Mouse (Mus musculus): ENCODE results near the gene Ttll11. TPM values are rescaled to one million over a fixed set of nuclear protein-coding genes. Genes with fewer than 3 reads are reported as not detected.

Gene Ttll11
- polyA plus RNA-seq, 1 experiment, result 4.1 TPM

DNA sequence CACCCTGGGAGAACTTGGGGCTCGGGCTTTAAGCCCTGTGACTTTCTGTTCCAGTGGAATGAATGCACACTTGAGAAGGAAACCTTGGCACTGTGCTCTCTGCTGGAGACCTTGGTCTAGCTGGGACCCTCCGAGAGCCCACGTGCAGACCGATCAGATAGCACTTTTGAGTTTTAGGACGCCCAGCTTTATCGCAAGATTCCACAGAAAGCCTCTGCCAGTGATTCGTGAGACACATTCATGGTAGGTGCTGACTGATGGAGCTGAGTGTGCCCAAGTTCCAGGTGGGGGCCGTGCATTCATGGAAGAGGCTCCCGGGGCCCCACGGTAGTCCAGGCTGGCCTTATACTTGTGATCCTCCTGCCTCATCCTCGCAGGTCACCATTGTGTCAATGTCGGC, 210.3 kb downstream of the Ttll11 start:
- no peak overlapping the region for H3K27ac ChIP-seq (ENCODE audit: control insufficient read depth, insufficient read depth, low read depth, low read length, poor library complexity)
- H3K4me1 ChIP-seq (ENCODE audit: control insufficient read depth, insufficient read depth, low read length), result no peaks in the 10 kb centered on the region
- no peak for TF ChIP-seq CTCF (IDR thresholded peaks at IDR 0.05; ENCODE audit: control insufficient read depth, insufficient read depth, low read length)
- no peak for TF ChIP-seq POLR2A (IDR thresholded peaks at IDR 0.05; ENCODE audit: borderline replicate concordance, control insufficient read depth, low read depth, low read length)
- H3K4me3 ChIP-seq (replicated peaks; ENCODE audit: control insufficient read depth, low read depth, low read length), result no peak overlapping the region
- WGBS, result 87% methylated on average over 12 of the region's 12 CpGs

DNA sequence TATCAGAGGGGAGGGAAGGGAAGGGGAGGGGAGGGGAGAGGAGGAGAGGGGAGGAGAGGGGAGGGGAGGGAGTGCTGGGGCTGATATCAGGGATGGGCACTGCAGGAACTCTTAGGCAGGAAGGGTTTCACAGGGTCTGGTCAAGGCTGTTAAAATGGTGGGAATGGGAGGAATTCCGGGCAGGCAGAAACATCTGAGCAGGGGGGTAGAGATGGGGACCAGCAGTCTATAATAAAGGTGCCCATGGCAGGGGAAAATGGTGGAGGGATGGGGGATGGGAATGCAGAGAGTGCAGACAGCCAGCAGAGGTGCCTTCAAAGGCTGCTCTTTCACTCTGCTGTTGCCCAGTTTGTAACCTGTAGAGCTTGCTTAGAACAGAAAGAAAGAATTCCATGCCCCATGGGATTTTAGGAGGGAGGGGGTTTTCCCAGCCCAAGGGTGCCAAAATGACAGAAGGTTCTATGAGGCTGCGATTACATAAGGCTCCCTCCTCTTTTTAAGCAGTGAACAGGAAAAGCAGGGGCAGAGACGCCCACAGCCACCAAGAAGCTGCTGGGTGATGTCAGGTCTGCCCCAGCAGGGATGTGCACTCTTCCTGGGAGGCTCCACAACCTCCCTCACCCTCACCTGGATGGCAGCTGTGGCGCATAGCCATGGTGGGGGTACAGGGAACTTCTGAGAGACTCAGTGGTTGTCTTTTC, 211.0 kb downstream of the Ttll11 start:
- Histone ChIP-seq H3K27ac (ENCODE audit: control insufficient read depth, insufficient read depth, low read depth, low read length, poor library complexity) (no peak overlapping the region), H3K4me1 (ENCODE audit: control insufficient read depth, insufficient read depth, low read length) (no peaks in the 10 kb centered on the region), H3K4me3 (replicated peaks; ENCODE audit: control insufficient read depth, low read depth, low read length) (no peak overlapping the region)
- 26% methylated on average over 4 of the region's 4 CpGs for WGBS
- TF ChIP-seq POLR2A (IDR thresholded peaks at IDR 0.05; ENCODE audit: borderline replicate concordance, control insufficient read depth, low read depth, low read length) (no peak), CTCF (IDR thresholded peaks at IDR 0.05; ENCODE audit: control insufficient read depth, insufficient read depth, low read length) (no peak)

DNA sequence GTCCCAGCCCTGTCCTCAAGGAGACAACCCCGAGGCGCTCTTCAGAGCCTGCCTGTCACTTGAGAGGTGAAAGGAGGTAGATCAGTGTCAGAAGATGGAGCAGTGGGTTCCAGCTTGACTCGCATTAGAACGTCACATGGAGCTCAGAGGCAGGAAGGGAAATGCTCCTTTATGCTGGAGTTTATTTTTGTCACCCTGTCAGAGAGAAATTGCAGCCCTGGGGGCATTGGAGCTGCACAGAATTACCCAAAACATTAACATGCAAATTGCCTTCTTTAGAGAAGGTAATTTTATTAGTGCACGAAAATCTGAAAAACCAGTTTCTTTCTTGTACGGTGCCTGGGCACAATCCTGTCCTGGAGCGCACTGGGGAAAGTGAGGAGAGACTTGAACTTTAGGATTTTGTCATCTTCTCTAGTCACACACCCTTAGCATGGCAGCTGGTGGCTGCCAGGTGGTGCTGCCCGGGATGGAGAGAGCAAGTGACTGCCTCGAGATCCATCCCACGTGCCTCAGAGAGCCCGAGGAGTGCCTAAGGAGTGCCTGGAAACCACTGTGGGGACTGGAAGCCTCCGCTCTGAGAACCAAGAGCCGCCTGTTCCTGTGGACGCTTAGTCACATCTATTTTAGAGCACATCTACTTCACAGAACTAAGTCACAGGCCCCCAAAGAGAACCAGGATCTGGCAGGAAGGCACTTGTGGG, 211.7 kb downstream of the Ttll11 start:
- Histone ChIP-seq H3K4me3 (replicated peaks; ENCODE audit: control insufficient read depth, low read depth, low read length) (no peak overlapping the region), H3K27ac (ENCODE audit: control insufficient read depth, insufficient read depth, low read depth, low read length, poor library complexity) (no peak overlapping the region), H3K4me1 (ENCODE audit: control insufficient read depth, insufficient read depth, low read length) (no peaks in the 10 kb centered on the region)
- no peak for TF ChIP-seq CTCF (IDR thresholded peaks at IDR 0.05; ENCODE audit: control insufficient read depth, insufficient read depth, low read length)
- TF ChIP-seq POLR2A (IDR thresholded peaks at IDR 0.05; ENCODE audit: borderline replicate concordance, control insufficient read depth, low read depth, low read length), result no peak
- WGBS, result 41% methylated on average over 14 of the region's 14 CpGs

DNA sequence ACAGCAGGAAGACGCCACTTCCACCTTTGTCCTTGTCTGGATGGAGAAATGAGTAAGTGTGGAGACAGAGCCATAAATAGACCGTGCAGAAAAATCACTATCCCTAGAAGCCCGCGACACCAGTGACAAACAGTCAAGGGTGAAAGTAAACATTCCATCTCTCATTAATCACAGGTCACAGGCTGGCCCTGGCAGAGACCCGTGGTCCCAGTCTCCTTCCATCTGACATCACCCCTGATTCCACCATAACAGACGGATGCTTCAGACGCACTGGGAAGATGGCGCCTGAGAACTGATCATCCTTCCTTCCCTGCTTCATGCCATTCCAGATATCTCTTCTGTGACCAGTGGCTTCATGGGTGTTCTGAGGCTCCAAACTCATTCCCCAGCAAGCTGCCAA, 215.4 kb downstream of the Ttll11 start:
- Histone ChIP-seq H3K4me3 (replicated peaks; ENCODE audit: control insufficient read depth, low read depth, low read length) (no peak overlapping the region), H3K27ac (ENCODE audit: control insufficient read depth, insufficient read depth, low read depth, low read length, poor library complexity) (no peak overlapping the region), H3K4me1 (ENCODE audit: control insufficient read depth, insufficient read depth, low read length) (no peaks in the 10 kb centered on the region)
- TF ChIP-seq POLR2A (IDR thresholded peaks at IDR 0.05; ENCODE audit: borderline replicate concordance, control insufficient read depth, low read depth, low read length), result no peak
- TF ChIP-seq CTCF (IDR thresholded peaks at IDR 0.05; ENCODE audit: control insufficient read depth, insufficient read depth, low read length), result no peak
- 82% methylated on average over 8 of the region's 8 CpGs for WGBS

DNA sequence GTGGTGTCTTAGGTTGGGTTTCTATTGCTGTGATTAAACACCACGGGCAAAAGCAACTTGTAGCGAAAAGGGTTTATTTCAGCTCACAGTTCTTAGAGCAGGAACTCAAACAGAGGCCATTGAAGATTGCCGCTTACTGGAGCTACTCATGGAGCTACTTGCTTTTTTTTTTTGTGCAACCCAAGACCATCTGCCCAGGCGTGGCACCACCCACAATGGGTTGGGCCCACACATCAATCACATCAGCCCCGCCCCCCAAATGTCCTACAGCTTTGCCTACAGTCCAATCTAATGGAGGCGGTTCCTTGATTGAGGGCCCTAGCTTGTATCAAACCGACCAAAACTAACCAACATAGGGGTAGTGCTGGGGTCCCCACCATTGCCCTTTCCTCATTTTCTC, 215.9 kb downstream of the Ttll11 start:
- TF ChIP-seq CTCF (IDR thresholded peaks at IDR 0.05; ENCODE audit: control insufficient read depth, insufficient read depth, low read length) (no peak), POLR2A (IDR thresholded peaks at IDR 0.05; ENCODE audit: borderline replicate concordance, control insufficient read depth, low read depth, low read length) (no peak)
- Histone ChIP-seq H3K4me3 (replicated peaks; ENCODE audit: control insufficient read depth, low read depth, low read length) (no peak overlapping the region), H3K27ac (ENCODE audit: control insufficient read depth, insufficient read depth, low read depth, low read length, poor library complexity) (no peak overlapping the region), H3K4me1 (ENCODE audit: control insufficient read depth, insufficient read depth, low read length) (no peaks in the 10 kb centered on the region)
- WGBS, result 83% methylated on average over 7 of the region's 7 CpGs

DNA sequence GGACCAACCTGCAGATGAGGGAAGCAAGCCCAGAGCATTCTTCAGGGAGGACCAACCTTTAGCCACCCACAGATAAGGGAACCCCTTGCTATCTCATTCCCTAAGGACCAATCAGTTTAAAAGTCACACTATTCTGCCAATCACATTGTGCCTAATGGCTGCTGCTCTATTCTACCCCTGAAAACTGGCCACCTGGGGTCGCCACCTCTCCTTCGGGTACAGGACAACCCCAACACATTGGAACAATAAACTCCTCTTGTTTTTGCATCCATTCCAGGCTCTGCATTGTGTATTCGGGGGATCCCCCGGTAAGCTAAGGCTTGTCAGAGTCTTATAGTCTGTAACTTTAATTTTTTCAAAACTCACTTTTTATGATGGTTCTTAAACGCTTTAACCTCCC, 218.3 kb downstream of the Ttll11 start:
- TF ChIP-seq CTCF (IDR thresholded peaks at IDR 0.05; ENCODE audit: control insufficient read depth, insufficient read depth, low read length) (peak; percentile 10; the same call in 1 of the 2 replicates), POLR2A (IDR thresholded peaks at IDR 0.05; ENCODE audit: borderline replicate concordance, control insufficient read depth, low read depth, low read length) (no peak)
- no peak overlapping the region for H3K4me3 ChIP-seq (replicated peaks; ENCODE audit: control insufficient read depth, low read depth, low read length)
- no peak overlapping the region for H3K27ac ChIP-seq (ENCODE audit: control insufficient read depth, insufficient read depth, low read depth, low read length, poor library complexity)
- WGBS, result 80% methylated on average over 5 of the region's 5 CpGs
- no peaks in the 10 kb centered on the region for H3K4me1 ChIP-seq (ENCODE audit: control insufficient read depth, insufficient read depth, low read length)

DNA sequence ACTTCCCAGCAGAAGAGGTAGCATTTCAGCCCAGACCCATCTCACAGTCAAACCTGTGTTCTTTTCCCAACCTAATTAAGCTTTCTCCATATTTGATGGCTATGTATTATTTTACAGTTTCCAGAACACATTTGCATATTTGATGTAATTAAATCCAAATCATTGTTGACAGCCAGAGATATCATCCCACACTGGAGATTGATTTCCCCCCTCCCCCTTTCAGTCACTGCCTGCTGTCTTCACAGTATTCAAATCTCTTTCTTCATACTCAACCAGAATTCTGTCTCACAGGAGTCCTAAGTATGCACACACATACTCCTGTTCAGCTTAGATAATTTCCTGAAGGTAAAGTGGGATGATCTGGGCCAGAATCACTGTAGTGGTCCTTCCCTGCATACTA, 218.8 kb downstream of the Ttll11 start:
- no peak overlapping the region for H3K27ac ChIP-seq (ENCODE audit: control insufficient read depth, insufficient read depth, low read depth, low read length, poor library complexity)

DNA sequence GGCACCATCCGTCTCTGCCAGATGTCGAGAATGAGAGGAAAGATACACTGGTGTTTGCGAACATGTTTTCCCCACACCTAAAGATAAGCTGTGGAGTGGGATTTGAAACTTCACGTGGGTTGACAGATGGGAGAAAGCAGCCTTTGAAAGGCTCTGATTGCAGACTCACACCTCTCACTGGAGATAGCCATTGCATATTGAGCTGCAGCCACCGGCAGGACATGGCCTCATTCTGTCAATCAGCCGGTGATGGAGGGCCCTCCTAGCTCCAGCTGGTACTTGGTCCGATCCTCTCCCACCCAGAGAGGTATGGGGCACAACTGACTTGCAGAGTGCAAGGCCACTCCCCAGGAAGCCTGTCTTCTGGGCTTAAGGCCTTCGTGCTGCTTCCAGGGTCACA, 219.4 kb downstream of the Ttll11 start:
- no peak overlapping the region for H3K4me3 ChIP-seq (replicated peaks; ENCODE audit: control insufficient read depth, low read depth, low read length)
- TF ChIP-seq POLR2A (IDR thresholded peaks at IDR 0.05; ENCODE audit: borderline replicate concordance, control insufficient read depth, low read depth, low read length) (no peak), CTCF (IDR thresholded peaks at IDR 0.05; ENCODE audit: control insufficient read depth, insufficient read depth, low read length) (no peak)
- no peaks in the 10 kb centered on the region for H3K4me1 ChIP-seq (ENCODE audit: control insufficient read depth, insufficient read depth, low read length)
- WGBS, result 76% methylated on average over 8 of the region's 8 CpGs
- no peak overlapping the region for H3K27ac ChIP-seq (ENCODE audit: control insufficient read depth, insufficient read depth, low read depth, low read length, poor library complexity)

More for the DNA sequence above, 218.8 kb downstream of the Ttll11 start:
- TF ChIP-seq CTCF (IDR thresholded peaks at IDR 0.05; ENCODE audit: control insufficient read depth, insufficient read depth, low read length), result no peak
- no peak for TF ChIP-seq POLR2A (IDR thresholded peaks at IDR 0.05; ENCODE audit: borderline replicate concordance, control insufficient read depth, low read depth, low read length)
- H3K4me1 ChIP-seq (ENCODE audit: control insufficient read depth, insufficient read depth, low read length), result no peaks in the 10 kb centered on the region
- H3K4me3 ChIP-seq (replicated peaks; ENCODE audit: control insufficient read depth, low read depth, low read length), result no peak overlapping the region

Measured in bone marrow, adult 2 months (tissue).